Mouse (Mus musculus): Measurements from ENCODE around the gene Apobec3.

- peak; percentile 46; the same call in 1 of the 2 replicates for TF ChIP-seq POLR2A (IDR thresholded peaks at IDR 0.05; ENCODE audit: control insufficient read depth, low read depth, low read length)
- TF ChIP-seq CTCF (IDR thresholded peaks at IDR 0.05; ENCODE audit: control insufficient read depth, insufficient read depth, insufficient replicate concordance, low read depth, low read length): no peak
Observed at GRCm38 (mm10) chr15:79929734-79930133, 38.3 kb downstream of the Apobec3 start.
